Mouse (Mus musculus): Measurements from ENCODE around the gene Fam129b.
"Not testable (repeated sequence)": the region's sequence is repeated elsewhere in the genome, so short reads cannot be mapped to it uniquely, and the experiment has no call there.

The Fam129b gene

GRCm38 (mm10) chr2:32875675-32876489 is at the start of gene Fam129b:
Gene Fam129b (plus strand): TSS chr2:32876114.
- peak; percentile 95 for DNase-seq

- DNase-seq = no peak
Observed at GRCm38 (mm10) chr2:32828979-32829676, 46.8 kb upstream of the Fam129b start.

GRCm38 (mm10) chr2:32834496-32834895 is 41.4 kb upstream of the Fam129b start:
- DNase-seq = peak; percentile 81

- DNase-seq = no peak
Observed at GRCm38 (mm10) chr2:32835588-32835987, 40.3 kb upstream of the Fam129b start.

- DNase-seq = no peak
Observed at GRCm38 (mm10) chr2:32838147-32838884, 37.6 kb upstream of the Fam129b start.

GRCm38 (mm10) chr2:32839261-32839660 is 36.7 kb upstream of the Fam129b start:
- DNase-seq = no peak

- DNase-seq = peak; percentile 39
Observed at GRCm38 (mm10) chr2:32841099-32841498, 34.8 kb upstream of the Fam129b start.

- DNase-seq = no peak
Observed at GRCm38 (mm10) chr2:32842558-32842957, 33.4 kb upstream of the Fam129b start.

GRCm38 (mm10) chr2:32845572-32846100 is 30.3 kb upstream of the Fam129b start:
- DNase-seq = no peak

GRCm38 (mm10) chr2:32846101-32846804 is 29.7 kb upstream of the Fam129b start:
- peak; percentile 66 for DNase-seq

GRCm38 (mm10) chr2:32846805-32847467 is 29.0 kb upstream of the Fam129b start, which contains the start of gene Stxbp1:
Gene Stxbp1 (minus strand): TSS chr2:32847245.
- DNase-seq = peak; percentile 96

GRCm38 (mm10) chr2:32847468-32847821 is 28.5 kb upstream of the Fam129b start:
- no peak for DNase-seq

- peak; percentile 70 for DNase-seq
Observed at GRCm38 (mm10) chr2:32852156-32852555, 23.8 kb upstream of the Fam129b start.

- not testable (repeated sequence) for DNase-seq
Observed at GRCm38 (mm10) chr2:32853716-32854115, 22.2 kb upstream of the Fam129b start.

- DNase-seq = peak; percentile 92
Observed at GRCm38 (mm10) chr2:32854206-32854605, 21.7 kb upstream of the Fam129b start.

GRCm38 (mm10) chr2:32855046-32855785 is 20.7 kb upstream of the Fam129b start:
- no peak for DNase-seq

- no peak for DNase-seq
Observed at GRCm38 (mm10) chr2:32855790-32856465, 20.0 kb upstream of the Fam129b start.

- peak; percentile 87 for DNase-seq
Observed at GRCm38 (mm10) chr2:32857584-32857983, 18.3 kb upstream of the Fam129b start.

- DNase-seq = peak; percentile 67
Observed at GRCm38 (mm10) chr2:32859010-32859621, 16.8 kb upstream of the Fam129b start.

GRCm38 (mm10) chr2:32859622-32860012 is 16.3 kb upstream of the Fam129b start:
- DNase-seq = no peak

Data from kidney, postnatal 14 days (tissue).